Mouse (Mus musculus) c-Kit-positive CD71-negative TER-119-negative erythroid progenitor cells, embryonic 14.5 days (primary cell): ENCODE data around the gene Usp39.
A peak's percentile ranks its signal among the peaks of the same experiment; 100 is the strongest.

Experiments
- DNase-seq: peaks from one replicate; pipeline ENCODE4 v3.0.0-alpha.2; 2013; ENCODE audit warnings: low read depth

Gene Usp39

GRCm38 (mm10) chr6:72371571-72371970 lies 26.6 kb upstream of the Usp39 start:
- no peak for DNase-seq

GRCm38 (mm10) chr6:72371147-72371546 lies 26.2 kb upstream of the Usp39 start:
- DNase-seq: no peak

- DNase-seq: no peak
These were observed 25.1 kb upstream of the Usp39 start for GRCm38 (mm10) chr6:72370091-72370490.

GRCm38 (mm10) chr6:72369557-72369956 lies 24.6 kb upstream of the Usp39 start:
- DNase-seq: no peak

- no peak for DNase-seq
These were observed 22.5 kb upstream of the Usp39 start for GRCm38 (mm10) chr6:72367460-72367974.

GRCm38 (mm10) chr6:72366844-72367443 lies 22.0 kb upstream of the Usp39 start, which contains the start of gene Rnf181:
TSS of gene Rnf181 (minus strand) at chr6:72366956.
- DNase-seq: no peak

- DNase-seq: no peak
These were observed 21.3 kb upstream of the Usp39 start for GRCm38 (mm10) chr6:72366304-72366703.

GRCm38 (mm10) chr6:72364985-72365384 lies 20.0 kb upstream of the Usp39 start:
- no peak for DNase-seq

GRCm38 (mm10) chr6:72364009-72364408 lies 19.0 kb upstream of the Usp39 start:
- no peak for DNase-seq

GRCm38 (mm10) chr6:72362132-72363028 lies 17.4 kb upstream of the Usp39 start:
- peak; percentile 94 for DNase-seq

- DNase-seq: no peak
These were observed 16.2 kb upstream of the Usp39 start for GRCm38 (mm10) chr6:72361121-72361551.

GRCm38 (mm10) chr6:72360599-72360935 lies 15.6 kb upstream of the Usp39 start:
- no peak for DNase-seq

- no peak for DNase-seq
These were observed 15.1 kb upstream of the Usp39 start for GRCm38 (mm10) chr6:72359891-72360598.

- DNase-seq: no peak
These were observed 14.4 kb upstream of the Usp39 start for GRCm38 (mm10) chr6:72359343-72359742.

- DNase-seq: no peak
These were observed 13.2 kb upstream of the Usp39 start for GRCm38 (mm10) chr6:72358086-72358764.

GRCm38 (mm10) chr6:72357164-72358079 lies 12.4 kb upstream of the Usp39 start:
- DNase-seq: no peak

- no peak for DNase-seq
These were observed 11.1 kb upstream of the Usp39 start for GRCm38 (mm10) chr6:72356001-72356532.

- DNase-seq: no peak
These were observed 10.3 kb upstream of the Usp39 start, which contains the start of gene Tmem150a for GRCm38 (mm10) chr6:72355066-72355911. TSS of gene Tmem150a (plus strand) at chr6:72355447.

GRCm38 (mm10) chr6:72354025-72354424 lies 9.0 kb upstream of the Usp39 start:
- no peak for DNase-seq
